Mouse (Mus musculus) liver, postnatal 0 days (tissue): ENCODE measurements around the gene Drd1. TPM values are rescaled to one million over a fixed set of nuclear protein-coding genes. Genes with fewer than 3 reads are reported as not detected.

Experiments used
- ATAC-seq: fragments of 200-750 bp; cut with Nextera tagmentation; 2 replicates; pipeline ENCODE4 v1.8.0; 2017; ENCODE audit warnings: mild to moderate bottlenecking, moderate library complexity
- DNase-seq: peaks from one replicate; pipeline ENCODE4 v3.0.0-alpha.2; 2016
- H3K27ac ChIP-seq: fragments of 300-500 bp; sonication (generic); 2 replicates; pipeline ENCODE4 v1.5.1; 2014; ENCODE audit warnings: antibody characterized with exemption, moderate library complexity, mild to moderate bottlenecking, low read depth
- H3K27me3 ChIP-seq: fragments of 300-500 bp; sonication (generic); 2 replicates; pipeline ENCODE4 v1.6.1; 2014; ENCODE audit warnings: low read length, control low read depth, mixed read lengths; ENCODE audit not compliant: insufficient read depth
- H3K36me3 ChIP-seq: fragments of 300-500 bp; sonication (generic); replicated peaks from 2 replicates; pipeline ENCODE4 v1.6.1; 2014; ENCODE audit warnings: mild to moderate bottlenecking, control low read depth, low read length, moderate library complexity, mixed read lengths; ENCODE audit not compliant: insufficient read depth
- H3K4me1 ChIP-seq: fragments of 300-500 bp; sonication (generic); 2 replicates; pipeline ENCODE4 v1.6.1; 2014; ENCODE audit warnings: antibody characterized with exemption, mild to moderate bottlenecking, control low read depth; ENCODE audit not compliant: insufficient read depth
- H3K4me2 ChIP-seq: fragments of 300-500 bp; sonication (generic); 2 replicates; pipeline ENCODE4 v1.6.1; 2014; ENCODE audit warnings: low read depth, mild to moderate bottlenecking, low read length, moderate library complexity, mixed read lengths
- H3K4me3 ChIP-seq: fragments of 300-500 bp; sonication (generic); 2 replicates; pipeline ENCODE4 v1.5.1; 2014; ENCODE audit warnings: low read depth, low read length
- H3K9ac ChIP-seq: fragments of 300-500 bp; sonication (generic); replicated peaks from 2 replicates; pipeline ENCODE4 v1.6.1; 2014; ENCODE audit warnings: mild to moderate bottlenecking, moderate library complexity
- H3K9me3 ChIP-seq: fragments of 300-500 bp; sonication (generic); 2 replicates; pipeline ENCODE4 v1.6.1; 2016; ENCODE audit warnings: mild to moderate bottlenecking, control low read depth, low read length, mixed read lengths
- CTCF ChIP-seq: sonication (generic); IDR thresholded peaks from 2 replicates; pipeline ENCODE4 v1.5.1; 2016; ENCODE audit warnings: antibody characterized with exemption, low read depth
- EP300 ChIP-seq: IDR thresholded peaks from 2 replicates; pipeline ENCODE4 v1.6.1; 2016; ENCODE audit warnings: antibody characterized with exemption, low read depth, mild to moderate bottlenecking
- WGBS: fragments of 180-500 bp; shearing (Covaris S2); extraction: QIAGEN DNeasy Blood & Tissue Kit; methylation state at CpG from one replicate; pipeline ENCODE4 v1.1.7; 2014; ENCODE audit not compliant: insufficient replicate concordance; 5-methylcytosine and 5-hydroxymethylcytosine counted together
- polyA plus RNA-seq: library from polyadenylated mRNA; unstranded; fragments of >200 nt; fragmentation: Nextera tagmentation; extraction: Ambion mirVana; gene quantifications from 2 replicates; pipeline ENCODE4 v1.2.1, GENCODE M21; 2015

The Drd1 gene
- polyA plus RNA-seq, 1 experiment from 2014 or later, result not detected

- H3K9ac ChIP-seq, result no peak overlapping the region
- H3K4me3 ChIP-seq, result no peak overlapping the region
- no peaks in the 10 kb centered on the region for H3K4me1 ChIP-seq
- TF ChIP-seq EP300 (no peak), CTCF (no peak)
- no peak for ATAC-seq
- no peaks in the 10 kb centered on the region for H3K27me3 ChIP-seq
- WGBS, result 64% methylated on average over 4 of the region's 4 CpGs
- DNase-seq, result no peak
- H3K27ac ChIP-seq, result no peak overlapping the region
- no peaks in the 10 kb centered on the region for H3K9me3 ChIP-seq
- H3K4me2 ChIP-seq, result no peak overlapping the region
- no peaks in the 10 kb centered on the region for H3K36me3 ChIP-seq
These were observed 21.9 kb downstream of the Drd1 start for GRCm38 (mm10) chr13:54033653-54034052.

GRCm38 (mm10) chr13:54027079-54027478 is 28.4 kb downstream of the Drd1 start:
- no peak for DNase-seq
- TF ChIP-seq EP300, result no peak
- WGBS, result 67% methylated on average over 7 of the region's 7 CpGs
- Histone ChIP-seq H3K27me3 (no peaks in the 10 kb centered on the region), H3K4me3 (no peak overlapping the region), H3K9me3 (no peaks in the 10 kb centered on the region), H3K4me2 (no peak overlapping the region), H3K4me1 (no peaks in the 10 kb centered on the region), H3K9ac (no peak overlapping the region), H3K36me3 (no peaks in the 10 kb centered on the region), H3K27ac (no peak overlapping the region)
- ATAC-seq, result no peak

- 64% methylated on average over 5 of the region's 5 CpGs for WGBS
These were observed 32.2 kb downstream of the Drd1 start for GRCm38 (mm10) chr13:54023311-54023710.

GRCm38 (mm10) chr13:54008716-54009115 is 46.8 kb downstream of the Drd1 start:
- Histone ChIP-seq H3K4me1 (no peaks in the 10 kb centered on the region), H3K4me3 (no peak overlapping the region), H3K9me3 (no peaks in the 10 kb centered on the region), H3K36me3 (no peaks in the 10 kb centered on the region), H3K27ac (no peak overlapping the region), H3K9ac (no peak overlapping the region), H3K27me3 (no peaks in the 10 kb centered on the region), H3K4me2 (no peak overlapping the region)
- no peak for TF ChIP-seq EP300
- TF ChIP-seq CTCF, result no peak
- DNase-seq (no peak), ATAC-seq (no peak)
- 78% methylated on average over 4 of the region's 4 CpGs for WGBS

More at GRCm38 (mm10) chr13:54023311-54023710, 32.2 kb downstream of the Drd1 start:
- no peak for TF ChIP-seq EP300
- TF ChIP-seq CTCF, result no peak
- Histone ChIP-seq H3K9ac (no peak overlapping the region), H3K27ac (no peak overlapping the region), H3K36me3 (no peaks in the 10 kb centered on the region), H3K4me1 (no peaks in the 10 kb centered on the region), H3K4me3 (no peak overlapping the region), H3K9me3 (no peaks in the 10 kb centered on the region), H3K27me3 (no peaks in the 10 kb centered on the region), H3K4me2 (no peak overlapping the region)
- ATAC-seq (no peak), DNase-seq (no peak)

Other genes starting within 250 kb of the Drd1 start
- gene Sfxn1, start 16.2 kb upstream of the Drd1 start, polyA plus RNA-seq, result 66.4 and 67.7 TPM in 2 replicates
- 0.24 and 0.26 TPM in 2 replicates for gene Hrh2, start 136.4 kb upstream of the Drd1 start, polyA plus RNA-seq